Mouse (Mus musculus) liver, embryonic 15.5 days (tissue): ENCODE measurements around the gene Nasp. TPM values are rescaled to one million over a fixed set of nuclear protein-coding genes. Genes with fewer than 3 reads are reported as not detected.
A peak's percentile ranks its signal among the peaks of the same experiment; 100 is the strongest.

Experiments
- ATAC-seq: fragments of 200-750 bp; cut with Nextera tagmentation; 2 replicates; pipeline ENCODE4 v1.8.0; 2017; ENCODE audit warnings: moderate number of reproducible peaks, mild to moderate bottlenecking, moderate library complexity; ENCODE audit not compliant: insufficient read depth
- H3K27ac ChIP-seq: fragments of 300-500 bp; sonication (generic); replicated peaks from 2 replicates; pipeline ENCODE4 v1.5.1; 2015; ENCODE audit warnings: mild to moderate bottlenecking, inconsistent platforms
- H3K27me3 ChIP-seq: fragments of 300-500 bp; sonication (generic); 2 replicates; pipeline ENCODE4 v1.6.1; 2015; ENCODE audit warnings: mild to moderate bottlenecking, inconsistent platforms
- H3K36me3 ChIP-seq: fragments of 300-500 bp; sonication (generic); replicated peaks from 2 replicates; pipeline ENCODE4 v1.6.1; 2015; ENCODE audit warnings: moderate library complexity, mild to moderate bottlenecking, inconsistent platforms
- H3K4me1 ChIP-seq: fragments of 300-500 bp; sonication (generic); replicated peaks from 2 replicates; pipeline ENCODE4 v1.6.1; 2015; ENCODE audit warnings: inconsistent platforms
- H3K4me2 ChIP-seq: fragments of 300-500 bp; sonication (generic); 2 replicates; pipeline ENCODE4 v1.6.1; 2015; ENCODE audit warnings: moderate library complexity, mild to moderate bottlenecking, inconsistent platforms
- H3K4me3 ChIP-seq: fragments of 300-500 bp; sonication (generic); replicated peaks from 2 replicates; pipeline ENCODE4 v1.5.1; 2015; ENCODE audit warnings: mild to moderate bottlenecking, inconsistent platforms
- H3K9ac ChIP-seq: fragments of 300-500 bp; sonication (generic); 2 replicates; pipeline ENCODE4 v1.6.1; 2015; ENCODE audit warnings: moderate library complexity, mild to moderate bottlenecking, inconsistent platforms
- H3K9me3 ChIP-seq: fragments of 300-500 bp; sonication (generic); replicated peaks from 2 replicates; pipeline ENCODE4 v1.6.1; 2016; ENCODE audit warnings: inconsistent platforms
- WGBS: fragments of 180-500 bp; shearing (Covaris S2); methylation state at CpG from one replicate; pipeline ENCODE4 v1.1.7; 2015; ENCODE audit warnings: mixed read lengths; ENCODE audit not compliant: insufficient replicate concordance; 5-methylcytosine and 5-hydroxymethylcytosine counted together
- polyA plus RNA-seq: library from polyadenylated mRNA; unstranded; fragments of >200 nt; fragmentation: Nextera tagmentation; extraction: Ambion mirVana; gene quantifications from 2 replicates; pipeline ENCODE4 v1.2.1, GENCODE M21; 2015

Nasp gene
- polyA plus RNA-seq, 1 experiment from 2014 or later: 49.9 TPM

DNA sequence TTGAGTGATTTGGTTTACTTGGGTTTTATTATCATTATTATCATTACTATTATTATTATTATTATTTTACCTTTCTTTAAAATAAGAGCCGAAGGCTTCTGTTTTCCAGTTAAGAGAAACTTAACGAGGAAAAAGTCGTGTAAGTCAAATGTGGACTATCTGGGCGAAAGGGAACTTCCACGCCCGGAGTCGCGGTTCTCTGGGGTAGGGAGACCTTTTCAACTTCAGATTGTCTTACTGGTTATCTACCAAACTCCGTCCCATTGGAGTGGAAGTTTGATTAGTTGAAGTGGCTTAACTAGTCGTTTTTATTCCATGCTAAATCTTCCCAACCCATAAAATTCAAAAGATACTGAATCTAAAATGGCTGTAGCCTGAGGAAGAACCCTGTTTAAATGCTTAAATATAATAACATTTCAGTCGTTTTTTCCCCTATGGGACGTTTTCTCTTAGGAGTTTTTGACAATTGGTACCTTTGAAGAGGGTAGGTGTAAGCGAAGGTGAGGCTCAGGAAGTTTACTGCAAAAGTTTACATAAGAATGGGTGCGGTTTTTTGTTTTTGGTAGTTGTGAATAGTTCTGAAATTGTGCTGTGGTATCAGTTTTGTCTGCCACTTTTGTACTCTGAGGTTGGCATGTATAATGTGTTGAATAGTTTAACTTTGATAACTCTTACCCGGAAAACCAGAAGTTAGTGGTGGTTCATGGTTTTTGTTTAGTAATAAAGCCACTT, 69.4 kb downstream of the Nasp start:
- no peaks in the 10 kb centered on the region for H3K9me3 ChIP-seq
- peak overlapping the region; percentile 98 for H3K27ac ChIP-seq
- H3K4me3 ChIP-seq: peak overlapping the region; percentile 97
- peaks cover 9% of the 10 kb centered on the region for H3K36me3 ChIP-seq
- ATAC-seq: no peak
- H3K27me3 ChIP-seq: no peaks in the 10 kb centered on the region
- H3K9ac ChIP-seq: peak overlapping the region; percentile 96
- peak overlapping the region; percentile 96 for H3K4me2 ChIP-seq
- under 1% methylated on average over 15 of the region's 15 CpGs for WGBS
- H3K4me1 ChIP-seq: peaks cover 41% of the 10 kb centered on the region

DNA sequence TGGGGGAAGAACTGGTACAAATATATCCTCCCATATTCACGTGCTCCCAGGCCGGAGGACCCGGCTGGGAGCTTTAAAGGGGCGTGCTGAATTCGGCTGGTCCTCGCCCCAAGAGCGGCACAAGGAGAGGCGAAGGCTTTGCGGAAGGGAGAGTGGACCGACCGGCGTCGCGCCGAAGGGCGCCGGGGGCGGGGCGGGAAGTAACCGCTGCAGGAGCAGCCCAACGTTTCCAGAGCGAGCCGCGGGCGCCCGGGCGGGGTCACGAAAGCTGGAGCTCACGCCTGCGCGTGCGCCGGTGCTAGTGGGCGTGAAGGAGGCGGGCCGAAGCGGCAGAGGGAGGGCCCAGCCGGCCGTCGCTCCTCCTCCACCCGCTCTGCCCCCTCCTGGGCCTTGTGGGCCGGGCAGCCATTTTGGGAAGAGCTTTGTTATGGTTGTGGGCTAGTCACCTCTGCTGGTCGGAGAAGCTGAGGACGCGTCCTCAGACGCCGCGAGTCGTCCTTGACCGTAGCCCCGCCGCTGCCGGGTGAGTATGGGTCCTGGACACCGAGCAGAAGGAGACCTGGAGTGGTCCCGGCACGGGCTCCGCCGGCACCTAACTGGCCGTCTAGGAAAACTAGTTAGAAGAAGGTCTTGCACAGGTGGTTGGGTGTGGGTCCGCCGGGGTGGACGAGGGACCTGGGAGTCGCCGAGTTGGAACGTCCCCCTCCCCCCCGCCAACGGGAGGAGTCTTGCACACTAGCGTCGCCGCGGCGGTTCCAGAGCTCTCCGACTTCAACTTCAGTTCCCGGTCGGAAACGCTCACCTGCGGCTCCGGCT, 70.2 kb downstream of the Nasp start, which contains the start of gene Gpbp1l1:
Gene Gpbp1l1 (plus strand): TSS at position 353 of the 816 bp plus-strand sequence.
- peak within 1 kb of the TSS; percentile 98 for H3K27ac ChIP-seq
- ATAC-seq: peak; percentile 94

DNA sequence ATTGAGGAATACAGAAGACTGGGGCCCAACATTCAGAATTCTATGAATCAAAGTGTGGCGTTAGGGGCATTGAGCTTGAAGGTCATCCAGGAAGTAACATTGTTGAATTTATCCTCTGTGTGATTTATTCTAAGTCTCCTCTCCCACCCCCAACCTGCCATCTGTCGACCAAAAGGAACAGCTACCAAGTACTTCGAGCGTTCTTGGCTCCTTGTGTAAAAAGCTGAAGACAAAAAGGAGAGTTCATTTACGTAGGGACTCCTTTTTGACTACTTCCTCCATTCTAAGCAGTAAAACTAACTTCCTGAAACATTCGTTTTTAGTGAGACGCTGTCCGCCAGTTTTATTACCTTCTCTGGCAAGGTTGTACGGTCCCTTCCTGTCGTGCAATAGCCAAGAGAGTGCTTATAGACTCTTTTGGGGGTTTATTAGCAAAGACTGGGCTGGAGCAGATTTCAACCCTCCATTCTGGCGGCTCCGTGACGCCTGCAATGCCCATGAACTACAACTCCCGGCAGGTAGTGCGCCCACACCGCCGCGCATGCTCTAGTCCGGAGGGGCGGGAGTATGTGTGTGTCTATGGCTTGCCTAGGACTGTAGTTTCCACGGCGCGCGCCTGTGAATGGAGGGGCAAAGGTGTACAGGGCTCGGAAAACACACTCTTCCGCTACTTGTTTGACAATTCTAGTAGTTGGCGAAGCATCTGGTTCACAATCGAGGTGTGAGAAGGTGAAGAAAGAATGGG, 71.0 kb downstream of the Nasp start:
- Histone ChIP-seq H3K27ac (peak overlapping the region; percentile 98), H3K9me3 (no peaks in the 10 kb centered on the region), H3K27me3 (no peaks in the 10 kb centered on the region), H3K9ac (peak overlapping the region; percentile 96), H3K36me3 (peaks cover 19% of the 10 kb centered on the region), H3K4me3 (peak overlapping the region; percentile 97), H3K4me2 (peak overlapping the region; percentile 96), H3K4me1 (peaks cover 30% of the 10 kb centered on the region)
- peak; percentile 95 for ATAC-seq
- WGBS: under 1% methylated on average over 28 of the region's 28 CpGs

More for the DNA sequence above, 70.2 kb downstream of the Nasp start, which contains the start of gene Gpbp1l1:
- Histone ChIP-seq H3K9ac (peak within 1 kb of the TSS; percentile 96), H3K36me3 (peaks cover 16% of the 10 kb centered on the region), H3K4me2 (peak within 1 kb of the TSS; percentile 96), H3K4me3 (peak within 1 kb of the TSS; percentile 97), H3K9me3 (no peaks in the 10 kb centered on the region), H3K4me1 (peaks cover 38% of the 10 kb centered on the region), H3K27me3 (no peaks in the 10 kb centered on the region)
- under 1% methylated on average over 78 of the region's 78 CpGs for WGBS

DNA sequence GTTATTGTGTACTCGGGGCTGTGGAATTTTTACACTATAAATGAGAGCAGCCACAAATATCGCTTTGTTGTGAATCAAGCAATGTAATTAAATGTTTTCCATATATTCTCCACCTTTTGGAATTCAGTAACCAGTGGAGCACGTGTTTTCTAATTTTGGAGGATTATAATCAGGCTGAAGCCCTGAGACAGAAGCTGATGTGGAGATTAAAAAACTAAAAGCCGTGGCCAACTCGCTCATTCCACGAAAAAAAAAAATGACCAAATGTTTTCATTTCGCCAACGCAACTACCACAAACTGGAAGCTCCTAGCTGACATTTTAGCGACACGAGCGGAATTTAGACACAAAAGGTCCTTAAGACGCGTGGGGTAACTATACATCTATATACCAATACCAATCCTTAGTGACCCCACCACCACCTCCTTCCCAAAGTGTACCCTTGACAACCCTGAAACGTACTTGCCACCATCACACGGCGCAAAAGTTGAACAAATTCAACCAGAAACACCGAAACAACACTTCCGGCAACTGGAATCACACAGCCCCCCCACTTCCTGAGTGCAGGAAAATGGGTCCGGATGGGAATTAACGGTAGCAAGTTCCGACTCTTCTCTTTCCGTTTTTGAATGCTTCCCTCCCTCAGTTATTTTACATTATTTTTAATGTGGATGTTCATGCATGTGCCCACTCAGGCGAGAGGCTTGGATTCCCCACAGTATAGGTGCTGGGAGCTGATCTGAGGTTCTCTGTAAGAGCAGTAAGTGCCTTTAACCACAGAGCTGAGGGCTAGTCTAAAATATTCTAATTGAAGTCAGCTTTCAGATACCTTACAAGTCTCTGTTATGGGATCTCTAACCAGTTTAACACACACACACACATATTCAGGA, 72.1 kb downstream of the Nasp start, which contains the start of gene Tmem69:
Gene Tmem69 (minus strand): TSS at position 524 of the 888 bp plus-strand sequence.
- peaks cover 25% of the 10 kb centered on the region for H3K4me1 ChIP-seq
- peak within 1 kb of the TSS; percentile 97 for H3K4me3 ChIP-seq
- 2% methylated on average over 23 of the region's 23 CpGs for WGBS
- H3K9ac ChIP-seq: peak within 1 kb of the TSS; percentile 96
- ATAC-seq: no peak
- peak within 1 kb of the TSS; percentile 96 for H3K4me2 ChIP-seq
- no peaks in the 10 kb centered on the region for H3K9me3 ChIP-seq
- no peaks in the 10 kb centered on the region for H3K27me3 ChIP-seq
- H3K27ac ChIP-seq: peak within 1 kb of the TSS; percentile 98
- peaks cover 19% of the 10 kb centered on the region for H3K36me3 ChIP-seq

DNA sequence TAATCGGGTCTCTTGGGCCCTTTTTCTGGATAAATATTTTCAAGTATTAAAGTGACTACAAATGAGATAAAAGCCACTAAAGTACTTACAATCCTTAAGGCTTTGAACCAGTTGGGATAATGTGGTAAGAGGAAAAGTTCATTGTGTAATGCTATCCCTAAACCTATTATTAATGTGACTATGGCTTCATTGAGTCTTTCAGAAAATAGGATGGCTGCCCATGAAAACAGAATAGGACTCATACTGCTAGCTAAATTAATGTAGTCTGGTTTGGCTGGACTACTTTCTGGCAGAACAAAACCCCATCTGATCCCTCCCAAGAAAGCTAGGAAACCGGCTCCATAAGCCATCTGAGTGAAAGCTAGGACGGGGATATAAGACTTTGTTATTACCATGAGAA, 74.7 kb downstream of the Nasp start:
- ATAC-seq: no peak
- H3K9me3 ChIP-seq: no peaks in the 10 kb centered on the region
- 83% methylated on average over 3 of the region's 3 CpGs for WGBS
- H3K36me3 ChIP-seq: peaks cover 19% of the 10 kb centered on the region
- H3K27me3 ChIP-seq: no peaks in the 10 kb centered on the region
- H3K4me1 ChIP-seq: peaks cover 8% of the 10 kb centered on the region; the same call in 1 of the 2 replicates
- H3K27ac ChIP-seq: no peak overlapping the region
- no peak overlapping the region for H3K4me3 ChIP-seq
- no peak overlapping the region for H3K4me2 ChIP-seq
- no peak overlapping the region for H3K9ac ChIP-seq

Other genes with a start within 250 kb of the Nasp start
- gene Mast2, start 163.8 kb downstream of the Nasp start, polyA plus RNA-seq: 6.2 and 7.2 TPM in 2 replicates
- 13.3 and 13.6 TPM in 2 replicates for gene Ipp, start 120.4 kb downstream of the Nasp start, polyA plus RNA-seq
- gene Tmem69, start 72.0 kb downstream of the Nasp start, polyA plus RNA-seq: 19.2 and 21.3 TPM in 2 replicates
- 12.6 and 13.4 TPM in 2 replicates for gene Gpbp1l1, start 70.3 kb downstream of the Nasp start, polyA plus RNA-seq
- 1.1 and 2.3 TPM in 2 replicates for gene Ccdc17, start 31.3 kb downstream of the Nasp start, polyA plus RNA-seq
- 291 and 322 TPM in 2 replicates for gene Akr1a1, start 23.7 kb upstream of the Nasp start, polyA plus RNA-seq
- gene Prdx1, start 57.6 kb upstream of the Nasp start, polyA plus RNA-seq: 835 and 937 TPM in 2 replicates
- gene Mmachc, start 80.5 kb upstream of the Nasp start, polyA plus RNA-seq: 8.9 and 9.9 TPM in 2 replicates
- 10.1 and 10.4 TPM in 2 replicates for gene Ccdc163, start 80.6 kb upstream of the Nasp start, polyA plus RNA-seq
- gene Tesk2, start 93.0 kb upstream of the Nasp start, polyA plus RNA-seq: 4.7 and 5.3 TPM in 2 replicates
- gene Toe1, start 179.7 kb upstream of the Nasp start, polyA plus RNA-seq: 14.3 and 14.8 TPM in 2 replicates
- gene Mutyh, start 179.8 kb upstream of the Nasp start, polyA plus RNA-seq: 3.0 and 3.2 TPM in 2 replicates
- 0.18 and 0.30 TPM in 2 replicates for gene Hpdl, start 193.8 kb upstream of the Nasp start, polyA plus RNA-seq
- gene Zswim5, start 249.4 kb upstream of the Nasp start, polyA plus RNA-seq: 0.02 and 0.05 TPM in 2 replicates